Mouse (Mus musculus): ENCODE data around the gene Olfr64.

DNA sequence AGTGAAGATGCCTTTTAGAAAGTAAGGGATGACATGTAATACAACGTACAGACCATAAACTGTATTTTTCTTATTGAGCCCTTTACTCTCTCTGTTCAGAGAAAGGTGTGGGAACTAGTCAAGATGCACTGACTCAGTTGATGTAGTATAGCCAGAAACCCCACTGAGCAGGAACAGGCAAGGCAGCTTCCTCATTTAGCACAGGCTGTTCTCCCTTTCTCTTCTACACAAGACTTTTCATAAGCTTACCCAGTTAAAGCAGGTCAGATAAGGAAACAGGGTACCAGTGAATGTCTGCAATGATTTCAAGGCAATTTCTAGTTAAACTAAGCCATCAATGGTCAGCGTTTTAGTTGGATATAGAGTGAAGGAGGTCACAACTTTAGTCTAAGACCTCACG is 32.8 kb downstream of the Olfr64 start:
- TF ChIP-seq ZNF384 (IDR thresholded peaks at IDR 0.05; ENCODE audit: low read depth, low read length): no peak
- no peak for TF ChIP-seq CTCF (conservative IDR thresholded peaks at IDR 0.05 in 1 of 2, IDR thresholded peaks at IDR 0.05 in 1 of 2; ENCODE audit: low read depth in 2 of 2, low read length in 2 of 2)

Data from CH12.LX (cell line).